Comparison of ENCODE assay signal across 11 mouse cellular contexts in genomic region chr12:100534028-100534427, GRCm38 (mm10). TPM values are rescaled to one million over a fixed set of nuclear protein-coding genes. Genes with fewer than 3 reads are reported as not detected.
DNase-seq lines count a peak whose midpoint lies in the region; ATAC-seq and TF ChIP-seq lines count a peak whose summit lies in the region.
"Had no signal": no experiment of that assay in that cellular context is flagged by ENCODE, and none has a peak within 500 bp of the region (broad histone marks: within the 10 kb centered on the region; RNA-seq: fewer than 3 reads in every experiment).

No protein-coding gene starts in this region.

- no peak for TF ChIP-seq EP300 in liver, postnatal 0 days (IDR thresholded peaks at IDR 0.05; ENCODE audit: low read depth)

- no peak overlapping the region for H3K9ac ChIP-seq in liver, postnatal 0 days (replicated peaks)
- no peak overlapping the region for H3K9ac ChIP-seq in hindbrain, embryonic 15.5 days
- H3K9ac ChIP-seq in neural tube, embryonic 15.5 days (replicated peaks), result no peak overlapping the region
- H3K9ac ChIP-seq: neural tube, embryonic 12.5 days had no signal

- 64% methylated on average over 3 of the region's 3 CpGs for WGBS in liver, postnatal 0 days (ENCODE audit: insufficient replicate concordance)
- 22% methylated on average over 3 of the region's 3 CpGs for WGBS in hindbrain, embryonic 15.5 days
- WGBS in neural tube, embryonic 15.5 days, result 38% methylated on average over 3 of the region's 3 CpGs

- peak; percentile 26; the same call in 1 of the 2 replicates for ATAC-seq in liver, postnatal 0 days
- peak; percentile 39 for ATAC-seq in hindbrain, embryonic 15.5 days (ENCODE audit: low FRiP score, low read depth)
- no peak for ATAC-seq in neural tube, embryonic 15.5 days (ENCODE audit: low FRiP score)

- peaks cover 12% of the 10 kb centered on the region for H3K4me1 ChIP-seq in liver, postnatal 0 days (ENCODE audit: insufficient read depth)
- H3K4me1 ChIP-seq in hindbrain, embryonic 15.5 days (replicated peaks), result 0 out of 2 replicates have a peak, but pooled peaks cover 7% of the 10 kb centered on the region
- H3K4me1 ChIP-seq in neural tube, embryonic 15.5 days, result peaks cover 8% of the 10 kb centered on the region; the same call in 1 of the 2 replicates

- H3K27ac ChIP-seq in liver, postnatal 0 days (ENCODE audit: low read depth), result no peak overlapping the region
- H3K27ac ChIP-seq in hindbrain, embryonic 15.5 days (replicated peaks), result 0 out of 2 replicates have a peak overlapping the region, but pooled peaks have one; percentile 17
- 0 out of 2 replicates have a peak overlapping the region, but pooled peaks have one; percentile 5 for H3K27ac ChIP-seq in neural tube, embryonic 15.5 days (replicated peaks)
- H3K27ac ChIP-seq: neural tube, embryonic 12.5 days had no signal

- no peak for TF ChIP-seq CTCF in liver, postnatal 0 days (IDR thresholded peaks at IDR 0.05; ENCODE audit: low read depth)

- H3K4me3 ChIP-seq in liver, postnatal 0 days (ENCODE audit: low read depth, low read length), result no peak overlapping the region
- no peak overlapping the region for H3K4me3 ChIP-seq in hindbrain, embryonic 15.5 days
- no peak overlapping the region for H3K4me3 ChIP-seq in neural tube, embryonic 15.5 days (replicated peaks)
- H3K4me3 ChIP-seq: erythroblast, embryonic 14.5 days; neural tube, embryonic 12.5 days had no signal

- H3K36me3 ChIP-seq in liver, postnatal 0 days (replicated peaks; ENCODE audit: insufficient read depth, low read length), result no peaks in the 10 kb centered on the region
- H3K36me3 ChIP-seq in hindbrain, embryonic 15.5 days, result no peaks in the 10 kb centered on the region
- no peaks in the 10 kb centered on the region for H3K36me3 ChIP-seq in neural tube, embryonic 15.5 days
- H3K36me3 ChIP-seq: neural tube, embryonic 12.5 days had no signal

- no peak overlapping the region for H3K4me2 ChIP-seq in liver, postnatal 0 days (ENCODE audit: low read depth, low read length)
- H3K4me2 ChIP-seq in hindbrain, embryonic 15.5 days, result no peak overlapping the region
- H3K4me2 ChIP-seq in neural tube, embryonic 15.5 days, result no peak overlapping the region
- H3K4me2 ChIP-seq: neural tube, embryonic 12.5 days had no signal

- DNase-seq in embryo, embryonic 10.5 days (ENCODE audit: low spot score), result peak; percentile 36
- DNase-seq in embryo, embryonic 10 days (ENCODE audit: low spot score), result no peak
- no peak for DNase-seq in liver, postnatal 0 days
- no peak for DNase-seq in liver
- no peak for DNase-seq in B cell, adult 2 months
- no peak for DNase-seq in urinary bladder, adult 2 months (ENCODE audit: low spot score)
- DNase-seq: layer of hippocampus, postnatal 36 days had no signal

- H3K27me3 ChIP-seq in liver, postnatal 0 days (ENCODE audit: insufficient read depth, low read length), result no peaks in the 10 kb centered on the region
- H3K27me3 ChIP-seq in hindbrain, embryonic 15.5 days, result no peaks in the 10 kb centered on the region
- H3K27me3 ChIP-seq in neural tube, embryonic 15.5 days (replicated peaks), result no peaks in the 10 kb centered on the region
- H3K27me3 ChIP-seq: neural tube, embryonic 12.5 days had no signal

- H3K9me3 ChIP-seq in liver, postnatal 0 days (ENCODE audit: low read length), result no peaks in the 10 kb centered on the region
- no peaks in the 10 kb centered on the region for H3K9me3 ChIP-seq in hindbrain, embryonic 15.5 days
- no peaks in the 10 kb centered on the region for H3K9me3 ChIP-seq in neural tube, embryonic 15.5 days (replicated peaks)
- H3K9me3 ChIP-seq: neural tube, embryonic 12.5 days had no signal

RNA-seq across cellular contexts. Expression of gene Ttc7b, which starts 13.4 kb away (rescaled TPM):
- 2.2 and 3.3 TPM in 2 replicates for polyA plus RNA-seq in liver, postnatal 0 days (2015; fragmentation: Nextera tagmentation; extraction: Ambion mirVana)
- 10.1 and 10.8 TPM in 2 replicates for polyA plus RNA-seq in hindbrain, embryonic 15.5 days (2015; fragmentation: Nextera tagmentation; extraction: Ambion mirVana)
- polyA plus RNA-seq in neural tube, embryonic 15.5 days (2015; fragmentation: Nextera tagmentation; extraction: Ambion mirVana), result 7.3 and 10.2 TPM in 2 replicates
- polyA plus RNA-seq in urinary bladder, adult 2 months (2012; rRNA removed), result 26.9 and 28.9 TPM in 2 replicates
